Mouse (Mus musculus) testis, adult 2 months (tissue): ENCODE data around the gene Rbp1.

ENCODE experiments used
- CTCF ChIP-seq: fragments of 200-500 bp; IDR thresholded peaks from 2 replicates; pipeline ENCODE4 v1.5.1; 2012; ENCODE audit warnings: low read depth, mild to moderate bottlenecking, inconsistent platforms, low read length, moderate library complexity; ENCODE audit not compliant: control insufficient read depth, insufficient read depth, insufficient replicate concordance
- POLR2A ChIP-seq: fragments of 200-500 bp; IDR thresholded peaks from 2 replicates; pipeline ENCODE4 v1.6.1; 2012; ENCODE audit warnings: low read depth, mild to moderate bottlenecking, inconsistent platforms, low read length, moderate library complexity; ENCODE audit not compliant: control insufficient read depth

DNA sequence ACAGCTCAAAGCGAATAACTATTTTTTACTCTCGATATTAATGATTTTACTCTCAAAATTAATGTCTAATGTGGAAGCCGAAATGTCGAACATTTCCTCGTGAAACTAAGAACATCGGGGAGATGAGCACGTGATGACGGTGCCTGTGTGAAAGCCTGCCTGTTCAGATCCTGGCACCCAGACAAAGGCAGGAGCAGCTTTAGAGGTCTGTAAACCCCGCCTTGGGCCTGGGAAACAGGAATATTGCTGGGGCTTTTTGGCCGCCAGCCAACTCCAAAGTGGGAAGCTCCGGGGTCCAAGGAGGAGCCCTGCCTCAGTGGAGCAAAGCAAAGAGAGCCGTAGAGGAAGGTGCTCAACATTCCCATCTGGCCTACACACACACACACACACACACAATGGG, 15.0 kb upstream of the Rbp1 start:
- TF ChIP-seq CTCF (no peak), POLR2A (no peak)
